Mouse (Mus musculus): ENCODE data around the gene Vmn1r68.

Gene Vmn1r68

GRCm38 (mm10) chr7:10558385-10558784 lies at the start of gene Vmn1r68:
TSS of gene Vmn1r68 (minus strand) at chr7:10558485.
- no peak for DNase-seq

- no peak for DNase-seq
These were observed 62.7 kb downstream of the Vmn1r68 start for GRCm38 (mm10) chr7:10495578-10495977.

- peak; percentile 93 for DNase-seq
These were observed 63.3 kb downstream of the Vmn1r68 start, which contains the start of gene Zik1 for GRCm38 (mm10) chr7:10494786-10495521. TSS of gene Zik1 (minus strand) at chr7:10495394.

GRCm38 (mm10) chr7:10480588-10481233 lies 77.6 kb downstream of the Vmn1r68 start:
- peak; percentile 53 for DNase-seq

- no peak for DNase-seq
These were observed 78.5 kb downstream of the Vmn1r68 start for GRCm38 (mm10) chr7:10479813-10480212.

- DNase-seq = no peak
These were observed 100.1 kb downstream of the Vmn1r68 start for GRCm38 (mm10) chr7:10458166-10458565.

All from retina, postnatal 1 day (tissue).